Mouse (Mus musculus) liver, adult 2 months (tissue): ENCODE measurements around the gene Cldn14. TPM values are rescaled to one million over a fixed set of nuclear protein-coding genes. Genes with fewer than 3 reads are reported as not detected.

Experiments
- DNase-seq: peaks from one replicate; pipeline ENCODE4 v3.0.0-alpha.2; 2011; ENCODE audit warnings: low read depth, low spot score; ENCODE audit errors: extremely low read depth
- H3K27ac ChIP-seq: fragments of 200-500 bp; replicated peaks from 2 replicates; pipeline ENCODE4 v1.5.1; 2012; ENCODE audit warnings: low read depth, mild to moderate bottlenecking, control low read depth, inconsistent platforms, low read length; ENCODE audit not compliant: insufficient read depth
- H3K27me3 ChIP-seq: fragments of 200-500 bp; 2 replicates; pipeline ENCODE4 v1.6.1; 2012; ENCODE audit warnings: mild to moderate bottlenecking, moderate library complexity, low read length, inconsistent platforms; ENCODE audit not compliant: control insufficient read depth, insufficient read depth
- H3K36me3 ChIP-seq: fragments of 200-500 bp; 2 replicates; pipeline ENCODE4 v1.6.1; 2012; ENCODE audit warnings: low read length, inconsistent platforms; ENCODE audit not compliant: control insufficient read depth, insufficient read depth
- H3K4me1 ChIP-seq: fragments of 200-500 bp; 2 replicates; pipeline ENCODE4 v1.6.1; 2011; ENCODE audit warnings: low read length; ENCODE audit not compliant: control insufficient read depth, insufficient read depth
- H3K4me3 ChIP-seq: fragments of 200-500 bp; 2 replicates; pipeline ENCODE4 v1.5.1; 2011; ENCODE audit warnings: low read depth, mild to moderate bottlenecking, control low read depth, low read length, moderate library complexity; ENCODE audit not compliant: insufficient read depth
- H3K79me2 ChIP-seq: fragments of 200-500 bp; 2 replicates; pipeline ENCODE4 v1.6.1; 2012; ENCODE audit warnings: inconsistent platforms, mild to moderate bottlenecking, low read length, moderate library complexity; ENCODE audit not compliant: control insufficient read depth, insufficient read depth
- H3K9ac ChIP-seq: fragments of 200-500 bp; 2 replicates; pipeline ENCODE4 v1.6.1; 2012; ENCODE audit warnings: low read depth, mild to moderate bottlenecking, control low read depth, inconsistent platforms, low read length
- CTCF ChIP-seq: fragments of 200-500 bp; IDR thresholded peaks from 2 replicates; pipeline ENCODE4 v1.5.1; 2011; ENCODE audit warnings: low read depth, low read length, control low read depth
- POLR2A ChIP-seq: fragments of 200-500 bp; IDR thresholded peaks from 2 replicates; pipeline ENCODE4 v1.6.1; 2011; ENCODE audit warnings: low read length, control low read depth; ENCODE audit not compliant: insufficient read depth; ENCODE audit errors: extremely low read depth
- WGBS: fragments of 180-500 bp; shearing (Covaris S2); methylation state at CpG from one replicate; pipeline ENCODE4 v1.1.7; 2018; 5-methylcytosine and 5-hydroxymethylcytosine counted together
- polyA plus RNA-seq: library from polyadenylated mRNA; depleted of rRNA; stranded (reverse); fragments of >200 nt; gene quantifications from 2 replicates; pipeline ENCODE4 v1.2.3, GENCODE M21; 2012; rRNA removed
- total RNA-seq: library from RNA; depleted of rRNA; stranded (reverse); fragments of >200 nt; gene quantifications from 2 replicates; pipeline ENCODE4 v1.2.3, GENCODE M21; 2014; rRNA removed

Cldn14 gene
- total and polyA plus RNA-seq, 2 experiments = 8.4 to 37.4 TPM

- H3K27ac ChIP-seq = no peak overlapping the region
- 77% methylated on average over 5 of the region's 5 CpGs for WGBS
These were observed 123.9 kb downstream of the Cldn14 start for GRCm38 (mm10) chr16:93884722-93885113.

GRCm38 (mm10) chr16:93884086-93884721, 124.4 kb downstream of the Cldn14 start:
- Histone ChIP-seq H3K4me1 (0 out of 2 replicates have a peak, but pooled peaks cover 2% of the 10 kb centered on the region), H3K79me2 (no peaks in the 10 kb centered on the region), H3K4me3 (peak overlapping the region; percentile 78), H3K27ac (no peak overlapping the region), H3K27me3 (no peaks in the 10 kb centered on the region), H3K36me3 (no peaks in the 10 kb centered on the region), H3K9ac (peak overlapping the region; percentile 52)
- DNase-seq = peak; percentile 49
- no peak for TF ChIP-seq CTCF
- TF ChIP-seq POLR2A = no peak
- 1% methylated on average over 43 of the region's 43 CpGs for WGBS

More at GRCm38 (mm10) chr16:93884722-93885113, 123.9 kb downstream of the Cldn14 start:
- Histone ChIP-seq H3K79me2 (no peaks in the 10 kb centered on the region), H3K27me3 (no peaks in the 10 kb centered on the region), H3K4me1 (0 out of 2 replicates have a peak, but pooled peaks cover 2% of the 10 kb centered on the region), H3K36me3 (no peaks in the 10 kb centered on the region), H3K9ac (peak overlapping the region; percentile 52; the same call in 1 of the 2 replicates), H3K4me3 (no peak overlapping the region; the same call in 1 of the 2 replicates)
- no peak for TF ChIP-seq CTCF
- TF ChIP-seq POLR2A = no peak
- DNase-seq = no peak

- TF ChIP-seq POLR2A = no peak
- TF ChIP-seq CTCF = peak; percentile 22
- Histone ChIP-seq H3K27me3 (no peaks in the 10 kb centered on the region), H3K36me3 (no peaks in the 10 kb centered on the region), H3K27ac (no peak within 1 kb of the TSS), H3K4me3 (peak within 1 kb of the TSS; percentile 78), H3K79me2 (no peaks in the 10 kb centered on the region), H3K9ac (peak within 1 kb of the TSS; percentile 52), H3K4me1 (0 out of 2 replicates have a peak, but pooled peaks cover 2% of the 10 kb centered on the region)
- whole genome bisulfite sequencing = under 1% methylated on average over 54 of the region's 54 CpGs
- peak; percentile 85 for DNase-seq
These were observed 125.1 kb downstream of the Cldn14 start, which contains the start of gene Chaf1b for GRCm38 (mm10) chr16:93883423-93884085. Gene Chaf1b, plus strand, starts transcription at chr16:93883901.

GRCm38 (mm10) chr16:93877612-93878380, 130.8 kb downstream of the Cldn14 start:
- Histone ChIP-seq H3K36me3 (peaks cover 26% of the 10 kb centered on the region), H3K4me3 (no peak overlapping the region), H3K27me3 (no peaks in the 10 kb centered on the region), H3K79me2 (no peaks in the 10 kb centered on the region), H3K27ac (no peak overlapping the region), H3K4me1 (peaks cover 11% of the 10 kb centered on the region), H3K9ac (no peak overlapping the region)
- 82% methylated on average over 6 of the region's 6 CpGs for WGBS
- TF ChIP-seq POLR2A (no peak), CTCF (no peak)
- no peak for DNase-seq

GRCm38 (mm10) chr16:93874841-93875240, 133.8 kb downstream of the Cldn14 start:
- no peak overlapping the region for H3K4me3 ChIP-seq
- TF ChIP-seq CTCF = no peak
- TF ChIP-seq POLR2A = no peak
- H3K36me3 ChIP-seq = peaks cover 44% of the 10 kb centered on the region
- no peaks in the 10 kb centered on the region for H3K27me3 ChIP-seq
- no peaks in the 10 kb centered on the region for H3K79me2 ChIP-seq
- H3K27ac ChIP-seq = peak overlapping the region; percentile 60
- peaks cover 11% of the 10 kb centered on the region for H3K4me1 ChIP-seq
- 18% methylated on average over 13 of the region's 13 CpGs for WGBS
- no peak overlapping the region for H3K9ac ChIP-seq
- peak; percentile 92 for DNase-seq

Other genes starting within 250 kb of the Cldn14 start
- 22.9 and 26.8 TPM in 2 replicates for gene Morc3, start 176.7 kb downstream of the Cldn14 start, total RNA-seq
- 2.7 and 3.1 TPM in 2 replicates for gene Morc3, start 176.7 kb downstream of the Cldn14 start, polyA plus RNA-seq
- gene Chaf1b, start 124.9 kb downstream of the Cldn14 start, total RNA-seq = 1.6 and 3.0 TPM in 2 replicates
- gene Chaf1b, start 124.9 kb downstream of the Cldn14 start, polyA plus RNA-seq = 0.81 and 1.1 TPM in 2 replicates
- gene Sim2, start 76.1 kb upstream of the Cldn14 start, total RNA-seq = not detected in 2 replicates
- gene Sim2, start 76.1 kb upstream of the Cldn14 start, polyA plus RNA-seq = not detected in 2 replicates